Mouse (Mus musculus) kidney, embryonic 15.5 days (tissue): Measurements from ENCODE around the gene Dcaf10. TPM values are rescaled to one million over a fixed set of nuclear protein-coding genes. Genes with fewer than 3 reads are reported as not detected.

ENCODE experiments used
- microRNA-seq: library from miRNA; unstranded; fragments of <30 nt; microRNA quantifications from one replicate; pipeline ENCODE4, GENCODE M21; 2016
- polyA plus RNA-seq: library from polyadenylated mRNA; unstranded; fragments of >200 nt; fragmentation: Nextera tagmentation; extraction: Ambion mirVana; gene quantifications from 2 replicates; pipeline ENCODE4 v1.2.1, GENCODE M21; 2015

The Dcaf10 gene
- polyA plus RNA-seq, 1 experiment from 2014 or later: 11.6 TPM

Small RNA genes within 50 kb of the gene (microRNA-seq; reads per million reads assigned to microRNA genes)
- gene Gm25692: not detected

Other genes with a start within 250 kb of the Dcaf10 start
- gene Tomm5, start 234.0 kb upstream of the Dcaf10 start, polyA plus RNA-seq: 247 and 270 TPM in 2 replicates
- 0.35 and 0.40 TPM in 2 replicates for gene Frmpd1, start 157.2 kb upstream of the Dcaf10 start, polyA plus RNA-seq
- gene Trmt10b, start 45.0 kb upstream of the Dcaf10 start, polyA plus RNA-seq: 18.1 and 18.8 TPM in 2 replicates
- 90.6 and 96.0 TPM in 2 replicates for gene Exosc3, start 631 bp downstream of the Dcaf10 start, polyA plus RNA-seq
- 79.0 and 81.0 TPM in 2 replicates for gene Slc25a51, start 66.7 kb downstream of the Dcaf10 start, polyA plus RNA-seq
- gene Shb, start 190.4 kb downstream of the Dcaf10 start, polyA plus RNA-seq: 3.8 and 4.9 TPM in 2 replicates